Mouse (Mus musculus) cerebellum, adult (tissue): Measurements from ENCODE around the gene Tpr.

ENCODE experiments used
- ATAC-seq: cut with Nextera tagmentation; 2 replicates; pipeline ENCODE4 v1.9.2; 2017; ENCODE audit warnings: mild to moderate bottlenecking, moderate library complexity, mixed read lengths; ENCODE audit not compliant: insufficient number of reproducible peaks, low FRiP score, low TSS enrichment

Gene Tpr

DNA sequence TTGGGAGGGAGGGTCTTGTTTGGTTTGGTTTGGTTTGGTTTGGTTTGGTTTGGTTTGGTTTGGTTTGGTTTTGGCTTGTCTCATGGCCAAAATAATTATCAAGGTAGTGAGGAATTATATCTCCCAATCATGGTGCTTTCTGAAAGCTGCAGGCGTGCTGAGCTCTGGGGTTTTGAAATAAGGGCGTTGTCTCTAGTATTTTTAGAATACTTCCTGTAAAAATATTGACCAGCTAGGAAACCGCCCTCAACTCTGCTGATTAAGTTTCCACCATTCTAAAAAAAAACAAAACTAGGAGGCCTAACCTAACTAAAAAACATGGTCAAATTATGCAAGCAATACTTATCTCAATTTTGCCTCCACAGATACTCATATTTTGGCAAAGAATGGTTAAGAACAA, 67.0 kb downstream of the Tpr start:
- no peak for ATAC-seq

DNA sequence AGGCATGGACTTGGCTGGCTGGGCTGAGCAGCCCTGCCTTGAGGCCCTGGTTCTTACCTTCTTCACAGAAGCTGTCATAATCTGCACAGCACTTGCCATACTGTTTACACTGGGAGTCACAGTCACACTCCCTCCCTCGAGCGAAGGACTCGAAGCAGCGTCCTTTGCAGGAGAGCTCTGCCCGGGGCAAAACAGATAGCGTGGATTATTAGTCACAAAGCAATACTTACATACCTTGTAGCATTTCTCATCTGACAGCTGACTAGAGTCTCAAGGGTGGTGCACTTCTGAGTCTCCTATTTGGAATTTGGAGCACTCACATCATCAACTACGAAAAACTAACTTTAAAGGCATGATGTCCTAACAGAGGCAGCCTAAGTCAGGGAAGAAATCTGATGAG, 68.0 kb downstream of the Tpr start:
- no peak for ATAC-seq

DNA sequence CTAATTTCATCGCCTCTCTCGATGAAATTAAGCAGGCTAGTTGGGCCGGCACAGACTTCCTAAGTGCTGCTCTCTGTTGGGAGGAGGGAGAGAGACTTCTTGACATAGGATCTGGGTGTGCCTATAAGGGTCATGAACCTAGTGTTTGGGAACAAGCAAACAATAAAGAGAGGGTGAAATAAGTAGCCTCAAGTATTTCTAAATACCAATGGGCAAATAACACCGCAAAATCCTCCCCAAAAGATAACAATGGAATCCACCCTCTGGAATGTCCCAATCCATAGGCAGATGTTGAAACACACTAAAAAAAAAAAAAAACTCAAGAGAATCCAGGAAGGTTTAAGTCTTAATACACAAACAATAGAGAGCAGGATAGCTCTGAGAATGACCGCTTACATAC, 70.4 kb downstream of the Tpr start:
- no peak for ATAC-seq

DNA sequence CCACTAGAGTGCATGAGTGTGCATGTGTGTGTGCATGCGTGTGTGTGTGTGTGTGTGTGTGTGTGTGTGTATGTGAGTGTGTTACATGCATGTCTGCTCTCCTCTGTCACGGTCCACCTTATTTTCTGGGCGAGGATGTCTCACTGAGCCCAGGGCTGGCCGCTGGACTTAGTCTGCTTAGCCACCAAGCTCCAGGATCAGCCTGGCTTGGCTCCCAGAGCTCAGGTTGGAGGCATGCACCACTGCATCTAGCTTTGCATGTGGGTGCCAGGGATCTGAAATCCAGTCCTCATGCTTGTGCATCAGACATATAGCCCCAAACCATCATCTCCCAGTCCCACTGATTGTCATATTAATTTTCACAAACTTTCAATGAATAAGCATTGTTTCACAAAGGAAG, 71.1 kb downstream of the Tpr start:
- no peak for ATAC-seq

DNA sequence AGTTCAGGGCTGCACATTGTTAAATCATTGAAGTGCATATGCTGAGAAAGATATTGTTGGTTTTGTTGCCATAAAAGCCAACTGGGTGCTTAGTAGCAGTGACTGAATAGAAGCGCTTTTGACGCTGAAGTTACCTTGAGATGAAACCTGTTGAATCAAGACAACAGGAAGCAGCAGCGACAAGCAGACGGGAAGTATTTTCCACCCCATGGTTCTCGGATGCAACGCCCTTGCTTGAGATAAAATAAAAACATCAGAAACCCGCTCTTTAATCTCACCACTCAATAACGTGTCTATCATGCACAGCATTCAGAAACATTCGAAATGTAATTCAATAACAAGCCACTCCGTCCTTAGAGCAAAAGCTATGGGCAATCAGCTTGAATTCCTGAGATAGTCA, 72.7 kb downstream of the Tpr start:
- ATAC-seq = no peak

DNA sequence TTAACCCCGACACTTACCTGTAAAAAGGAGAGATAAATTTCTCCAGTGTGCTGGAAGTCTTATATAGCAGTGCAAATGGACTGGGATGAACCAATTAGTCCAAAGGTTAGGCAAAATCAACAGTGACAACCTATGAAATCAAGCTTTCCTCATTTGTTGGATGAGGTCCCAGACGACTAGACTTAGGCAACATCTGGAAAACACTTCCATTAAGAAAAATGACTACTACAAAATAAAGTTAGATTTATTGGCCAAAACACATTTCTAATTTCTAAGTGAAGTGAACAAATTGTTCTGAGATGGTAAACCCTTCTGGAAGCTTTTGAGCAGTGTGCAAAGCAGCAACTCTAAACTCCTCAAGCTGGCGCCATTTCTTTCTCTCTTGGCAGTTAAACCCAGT, 73.5 kb downstream of the Tpr start, which contains the start of gene Prg4:
TSS of gene Prg4 (minus strand) at position 34 of the 400 bp plus-strand sequence.
- ATAC-seq = no peak

DNA sequence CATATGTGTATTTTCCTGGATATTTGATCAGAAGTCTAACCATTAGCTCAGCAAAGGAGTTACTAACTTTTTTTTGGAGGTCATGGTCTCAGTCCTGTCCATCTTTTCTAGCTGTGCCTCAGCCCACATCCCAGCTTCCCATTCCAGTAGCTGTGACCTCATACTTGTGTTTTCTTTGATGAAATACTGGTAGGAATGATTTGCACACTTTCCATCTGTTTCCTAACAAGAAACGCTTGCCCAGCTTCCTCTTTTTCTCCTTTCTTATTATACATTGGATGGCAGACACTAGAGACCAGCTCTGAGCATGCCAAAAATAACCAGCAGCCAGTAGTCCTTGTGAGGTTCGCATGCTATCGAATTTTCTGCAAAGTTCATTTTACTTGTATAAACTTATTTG, 77.4 kb downstream of the Tpr start:
- ATAC-seq = no peak

DNA sequence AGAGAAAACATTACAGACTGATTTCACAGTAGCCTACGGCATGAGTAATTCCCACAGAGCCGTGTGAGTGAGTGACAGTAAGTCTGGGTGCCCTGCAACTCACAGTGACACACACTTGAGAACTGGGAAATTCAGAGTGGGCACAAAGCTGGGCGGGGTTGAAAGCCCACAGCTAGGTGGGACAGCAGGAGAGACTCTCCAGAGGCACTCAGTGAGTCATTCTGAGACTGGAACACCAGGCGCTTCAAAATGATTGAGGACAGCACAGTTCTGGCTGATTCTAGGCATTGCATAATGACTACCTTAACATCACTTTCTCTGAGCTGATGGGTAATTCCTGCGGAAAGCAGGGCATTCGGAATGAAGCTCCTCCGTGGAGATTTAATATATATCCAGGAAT, 79.9 kb downstream of the Tpr start:
- ATAC-seq = no peak

DNA sequence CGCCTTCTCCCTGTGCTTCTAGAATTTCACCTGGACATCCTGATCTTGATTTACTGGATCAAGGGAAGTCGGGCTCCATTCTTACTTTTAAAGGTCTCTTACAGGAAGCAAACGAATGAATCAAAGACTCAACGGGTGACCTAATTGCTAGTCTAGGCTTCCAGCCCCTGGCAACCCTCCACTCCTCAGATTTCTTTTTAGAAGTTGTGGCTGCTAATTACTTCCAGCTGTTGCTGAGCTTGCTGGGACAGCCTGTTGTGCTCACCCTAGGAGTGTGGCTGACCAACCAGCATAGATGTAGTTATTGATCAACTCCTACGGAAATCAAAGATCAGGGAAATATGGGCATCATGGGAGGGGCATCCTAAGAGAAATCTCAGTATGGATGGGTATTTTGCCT, 88.0 kb downstream of the Tpr start:
- no peak for ATAC-seq

DNA sequence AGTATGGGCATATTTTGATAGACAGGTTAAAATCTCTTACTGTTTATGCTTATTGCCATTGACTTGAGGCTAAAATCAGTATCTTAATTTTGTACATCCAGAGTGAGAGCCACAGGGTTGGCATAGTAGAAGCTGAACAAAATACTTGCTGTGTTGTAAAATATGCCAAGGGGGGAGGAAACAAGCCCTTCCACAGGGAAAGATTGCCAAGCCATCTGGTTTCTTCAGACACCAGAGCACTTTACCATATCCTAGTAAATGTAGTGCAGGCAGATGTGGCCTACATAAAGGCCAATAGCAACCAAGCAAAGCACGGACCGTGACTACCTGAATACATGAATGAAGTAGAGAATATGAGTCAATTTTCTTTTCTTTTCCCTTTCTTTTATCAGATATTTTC, 96.5 kb downstream of the Tpr start:
- ATAC-seq = no peak

DNA sequence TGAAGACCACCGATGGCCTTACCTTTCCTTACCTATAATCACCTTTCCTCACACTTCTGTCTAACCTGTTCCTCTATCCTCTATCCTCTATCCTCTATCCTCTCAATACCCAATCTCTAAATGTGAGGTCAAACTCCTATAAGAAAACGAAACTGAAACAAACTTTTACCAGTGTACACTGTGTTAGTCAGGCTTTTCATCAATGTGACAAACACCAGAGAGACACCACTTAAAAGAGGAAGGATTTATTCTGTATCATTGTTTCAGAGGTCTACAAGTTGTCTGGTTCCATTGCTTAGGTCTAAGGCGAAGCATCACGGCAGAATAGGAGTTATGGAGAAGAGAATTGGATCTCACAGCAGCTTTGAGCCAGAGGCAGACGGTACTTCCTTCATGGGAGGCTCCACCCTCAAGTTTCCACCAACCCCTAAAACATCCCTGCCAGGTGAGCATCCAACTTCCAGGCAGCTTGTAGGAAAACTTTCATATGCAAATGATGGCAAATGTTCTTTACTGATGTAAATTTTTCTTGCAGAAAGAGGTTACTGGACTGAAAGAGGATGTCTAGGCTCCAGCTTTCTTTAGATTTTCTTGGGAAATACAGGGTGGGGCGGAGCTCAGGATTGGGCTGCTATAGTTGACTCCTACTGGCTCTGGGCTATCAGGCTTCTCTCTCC, 104.1 kb downstream of the Tpr start:
- no peak for ATAC-seq

DNA sequence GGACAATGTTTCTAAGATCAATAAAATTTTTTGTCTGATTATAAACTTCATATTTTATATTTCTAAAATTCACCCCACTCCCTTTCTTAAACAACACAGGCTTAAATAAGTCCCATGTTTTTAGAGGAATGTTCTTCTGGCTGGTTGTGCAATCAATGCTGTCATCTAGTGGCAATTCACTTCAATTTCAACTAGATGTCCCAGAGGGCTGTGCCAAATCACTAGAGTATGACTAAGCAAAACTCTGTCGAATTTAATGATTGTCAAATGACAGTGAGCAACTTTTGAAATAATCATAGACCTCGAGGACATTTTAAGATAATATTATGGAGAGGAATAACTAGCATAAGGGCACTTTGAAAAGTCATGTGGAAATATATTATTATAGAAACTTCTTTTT, 105.1 kb downstream of the Tpr start:
- ATAC-seq = no peak

DNA sequence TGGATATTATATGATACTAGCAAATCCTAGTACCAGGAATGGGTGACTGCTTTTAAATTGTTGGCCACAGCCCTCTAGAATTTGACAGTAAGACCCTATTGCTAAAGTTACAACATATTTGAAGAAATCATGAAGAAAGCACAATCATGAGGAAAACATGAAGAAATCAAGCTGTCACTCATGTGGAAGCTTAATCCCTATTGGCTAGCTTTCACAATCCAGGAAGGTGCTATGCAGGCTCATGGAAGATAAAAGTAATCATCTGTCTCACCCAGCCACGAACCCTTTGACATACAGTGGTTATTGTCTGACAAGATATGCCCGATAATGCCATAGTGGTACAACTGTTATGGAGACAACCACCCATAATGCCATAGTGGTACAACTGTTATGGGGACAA, 105.5 kb downstream of the Tpr start:
- no peak for ATAC-seq
